In the genomic region with DNA sequence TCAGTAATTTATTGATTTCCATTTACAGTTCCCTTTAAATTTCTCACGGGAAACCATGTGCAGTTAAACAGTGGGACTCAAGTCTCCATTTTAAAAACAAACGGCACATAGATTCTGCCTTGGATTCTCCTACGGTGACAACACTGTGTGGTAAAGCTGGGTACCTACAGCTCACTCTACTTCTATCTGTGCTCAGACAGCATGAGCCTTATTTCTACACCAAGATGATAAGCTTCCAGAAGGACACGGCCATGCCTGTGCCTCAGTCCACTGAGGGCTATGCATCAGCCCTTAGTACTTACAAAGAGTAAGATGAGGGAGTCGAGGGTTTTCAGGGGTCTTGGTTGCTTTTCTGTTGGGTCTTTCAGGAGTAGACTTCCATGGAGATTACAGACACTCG, we compare ENCODE assay signal across 22 mouse cellular contexts. TPM values are rescaled to one million over a fixed set of nuclear protein-coding genes. Genes with fewer than 3 reads are reported as not detected.
DNase-seq lines count a peak whose midpoint lies in the region; ATAC-seq and TF ChIP-seq lines count a peak whose summit lies in the region.
"Had no signal": no experiment of that assay in that cellular context is flagged by ENCODE, and none has a peak within 500 bp of the region (broad histone marks: within the 10 kb centered on the region; RNA-seq: fewer than 3 reads in every experiment).

No protein-coding gene starts in this region.

- WGBS in heart, embryonic 10.5 days = 74% methylated on average over 6 of the region's 6 CpGs
- WGBS in heart, embryonic 12.5 days = 72% methylated on average over 6 of the region's 6 CpGs
- WGBS in stomach, embryonic 15.5 days = 75% methylated on average over 6 of the region's 6 CpGs
- 77% methylated on average over 6 of the region's 6 CpGs for WGBS in stomach, postnatal 0 days
- WGBS in liver, embryonic 13.5 days (ENCODE audit: insufficient replicate concordance) = 22% methylated on average over 6 of the region's 6 CpGs

- no peak overlapping the region for H3K4me2 ChIP-seq in heart, embryonic 12.5 days
- H3K4me2 ChIP-seq in stomach, embryonic 15.5 days = no peak overlapping the region
- no peak overlapping the region for H3K4me2 ChIP-seq in stomach, postnatal 0 days (replicated peaks; ENCODE audit: low read depth)
- H3K4me2 ChIP-seq in liver, embryonic 13.5 days = peak overlapping the region; percentile 62
- H3K4me2 ChIP-seq: neural tube, embryonic 13.5 days had no signal

- DNase-seq in heart, embryonic 10.5 days (ENCODE audit: low spot score) = no peak
- no peak for DNase-seq in stomach, postnatal 0 days (ENCODE audit: low spot score)
- DNase-seq in liver, embryonic 13.5 days = peak; percentile 46
- no peak for DNase-seq in gastrocnemius, adult 8-10 months (ENCODE audit: low spot score in 2 of 2)
- no peak for DNase-seq in thymus, postnatal 25 days
- DNase-seq: adrenal gland, postnatal 10 days; cerebellum, adult 2 months; cerebellum, postnatal 36 days; gastrocnemius, postnatal 14 days; heart, adult 11 months; midbrain, embryonic 14.5 days; right cerebral cortex, postnatal 4 days had no signal

- ATAC-seq in heart, embryonic 12.5 days (ENCODE audit: insufficient number of reproducible peaks, low FRiP score) = no peak
- ATAC-seq in stomach, embryonic 15.5 days (ENCODE audit: insufficient read depth, low FRiP score, low read depth) = peak; percentile 64; the same call in 1 of the 2 replicates
- ATAC-seq in stomach, postnatal 0 days (ENCODE audit: low FRiP score, low TSS enrichment) = no peak
- ATAC-seq in liver, embryonic 13.5 days (ENCODE audit: low read depth) = peak; percentile 87
- peak; percentile 80 for ATAC-seq in megakaryocyte-erythroid progenitor cell, adult 5-6 weeks (replicated peaks; ENCODE audit: low FRiP score, low TSS enrichment, poor library complexity, severe bottlenecking)
- ATAC-seq: forebrain, embryonic 16.5 days; hindbrain, embryonic 16.5 days; lung, postnatal 0 days had no signal

- peak overlapping the region; percentile 29; the same call in 1 of the 2 replicates for H3K27ac ChIP-seq in heart, embryonic 10.5 days
- no peak overlapping the region for H3K27ac ChIP-seq in heart, embryonic 12.5 days (ENCODE audit: poor library complexity, severe bottlenecking)
- H3K27ac ChIP-seq in stomach, embryonic 15.5 days = no peak overlapping the region; the same call in 1 of the 2 replicates
- H3K27ac ChIP-seq in stomach, postnatal 0 days (replicated peaks) = no peak overlapping the region
- peak overlapping the region; percentile 97 for H3K27ac ChIP-seq in liver, embryonic 13.5 days
- H3K27ac ChIP-seq: forebrain, embryonic 10.5 days; layer of hippocampus, adult 2 months; limb, embryonic 10.5 days; neural tube, embryonic 13.5 days had no signal

- no peaks in the 10 kb centered on the region for H3K27me3 ChIP-seq in heart, embryonic 10.5 days (ENCODE audit: insufficient read depth, poor library complexity, severe bottlenecking)
- H3K27me3 ChIP-seq in heart, embryonic 12.5 days (replicated peaks) = no peaks in the 10 kb centered on the region
- H3K27me3 ChIP-seq in stomach, embryonic 15.5 days (replicated peaks) = no peaks in the 10 kb centered on the region
- H3K27me3 ChIP-seq in stomach, postnatal 0 days (ENCODE audit: control insufficient read depth, insufficient read depth, low read length) = no peaks in the 10 kb centered on the region
- H3K27me3 ChIP-seq in liver, embryonic 13.5 days = no peaks in the 10 kb centered on the region
- H3K27me3 ChIP-seq: neural tube, embryonic 13.5 days had no signal

- no peak for TF ChIP-seq EP300 in stomach, postnatal 0 days (optimal IDR thresholded peaks at IDR 0.05)

- H3K9ac ChIP-seq in heart, embryonic 12.5 days = no peak overlapping the region
- H3K9ac ChIP-seq in stomach, embryonic 15.5 days = no peak overlapping the region
- no peak overlapping the region for H3K9ac ChIP-seq in stomach, postnatal 0 days (ENCODE audit: low read length)
- H3K9ac ChIP-seq in liver, embryonic 13.5 days = peak overlapping the region; percentile 54
- H3K9ac ChIP-seq: neural tube, embryonic 13.5 days had no signal

- H3K4me3 ChIP-seq in heart, embryonic 10.5 days = no peak overlapping the region
- no peak overlapping the region for H3K4me3 ChIP-seq in heart, embryonic 12.5 days
- no peak overlapping the region for H3K4me3 ChIP-seq in stomach, embryonic 15.5 days (replicated peaks)
- H3K4me3 ChIP-seq in stomach, postnatal 0 days (ENCODE audit: low read depth, low read length) = no peak overlapping the region
- H3K4me3 ChIP-seq in liver, embryonic 13.5 days (replicated peaks) = peak overlapping the region; percentile 35
- H3K4me3 ChIP-seq: forebrain, embryonic 10.5 days; layer of hippocampus, adult 2 months; limb, embryonic 10.5 days; neural tube, embryonic 13.5 days had no signal

- peaks cover 8% of the 10 kb centered on the region; the same call in 1 of the 2 replicates for H3K4me1 ChIP-seq in heart, embryonic 10.5 days
- peaks cover 13% of the 10 kb centered on the region for H3K4me1 ChIP-seq in heart, embryonic 12.5 days (replicated peaks)
- no peaks in the 10 kb centered on the region for H3K4me1 ChIP-seq in stomach, embryonic 15.5 days
- no peaks in the 10 kb centered on the region for H3K4me1 ChIP-seq in stomach, postnatal 0 days (replicated peaks; ENCODE audit: control insufficient read depth, insufficient read depth)
- H3K4me1 ChIP-seq in liver, embryonic 13.5 days (replicated peaks) = peaks cover 100% of the 10 kb centered on the region
- H3K4me1 ChIP-seq: limb, embryonic 10.5 days; neural tube, embryonic 13.5 days had no signal

- H3K36me3 ChIP-seq in heart, embryonic 10.5 days = no peaks in the 10 kb centered on the region
- H3K36me3 ChIP-seq in heart, embryonic 12.5 days = no peaks in the 10 kb centered on the region
- H3K36me3 ChIP-seq in stomach, embryonic 15.5 days = no peaks in the 10 kb centered on the region
- no peaks in the 10 kb centered on the region for H3K36me3 ChIP-seq in stomach, postnatal 0 days (ENCODE audit: control insufficient read depth, insufficient read depth, low read length)
- no peaks in the 10 kb centered on the region for H3K36me3 ChIP-seq in liver, embryonic 13.5 days
- H3K36me3 ChIP-seq: forebrain, embryonic 10.5 days; limb, embryonic 10.5 days; neural tube, embryonic 13.5 days had no signal

- no peaks in the 10 kb centered on the region for H3K9me3 ChIP-seq in heart, embryonic 10.5 days
- H3K9me3 ChIP-seq in heart, embryonic 12.5 days (replicated peaks) = no peaks in the 10 kb centered on the region
- H3K9me3 ChIP-seq in stomach, embryonic 15.5 days = no peaks in the 10 kb centered on the region
- H3K9me3 ChIP-seq in stomach, postnatal 0 days (ENCODE audit: control insufficient read depth, low read length) = no peaks in the 10 kb centered on the region
- no peaks in the 10 kb centered on the region for H3K9me3 ChIP-seq in liver, embryonic 13.5 days (replicated peaks)
- H3K9me3 ChIP-seq: forebrain, embryonic 10.5 days; limb, embryonic 10.5 days; neural tube, embryonic 13.5 days had no signal

- no peak for TF ChIP-seq CTCF in stomach, postnatal 0 days (IDR thresholded peaks at IDR 0.05; ENCODE audit: low read depth)

RNA-seq across cellular contexts. Expression of gene Vwf, which starts 18.8 kb away (rescaled TPM):
- polyA plus RNA-seq in heart, embryonic 10.5 days (2016; fragmentation: Nextera tagmentation; extraction: Ambion mirVana) = 22.1 and 26.0 TPM in 2 replicates
- 19.8 and 21.4 TPM in 2 replicates for polyA plus RNA-seq in heart, embryonic 12.5 days (2016; fragmentation: Nextera tagmentation; extraction: Ambion mirVana)
- polyA plus RNA-seq in stomach, embryonic 15.5 days (2015; fragmentation: Nextera tagmentation; extraction: Ambion mirVana) = 5.7 and 6.6 TPM in 2 replicates
- polyA plus RNA-seq in stomach, postnatal 0 days (2015; fragmentation: Nextera tagmentation; extraction: Ambion mirVana) = 7.8 and 9.5 TPM in 2 replicates
- 12.7 and 13.3 TPM in 2 replicates for polyA plus RNA-seq in liver, embryonic 13.5 days (2015; fragmentation: Nextera tagmentation; extraction: Ambion mirVana)
- 11.0 and 14.9 TPM in 2 replicates for total RNA-seq in megakaryocyte-erythroid progenitor cell, adult 5-6 weeks (2014; fragmentation: Nextera tagmentation)
- 5.5 and 9.3 TPM in 2 replicates for total RNA-seq in megakaryocyte-erythroid progenitor cell, adult 5-6 weeks (2017)
- 10 to 100 TPM; 13.4 to 20.8 (median 15.4) TPM for total RNA-seq in gastrocnemius, adult 8-10 months (2022)

Comparison
In these comparisons a context has a peak if more than half of its experiments do, and no peak if none do; other contexts are left out.
1. H3K27ac ChIP-seq: peak in heart, embryonic 10.5 days (single experiment) and liver, embryonic 13.5 days (single experiment); none in heart, embryonic 12.5 days (single experiment), stomach, embryonic 15.5 days (single experiment) and stomach, postnatal 0 days (single experiment).
2. ATAC-seq: peak in stomach, embryonic 15.5 days (single experiment), liver, embryonic 13.5 days (single experiment) and megakaryocyte-erythroid progenitor cell, adult 5-6 weeks (single experiment); none in heart, embryonic 12.5 days (single experiment) and stomach, postnatal 0 days (single experiment).